Mouse (Mus musculus) liver, postnatal 0 days (tissue): ENCODE results near the gene Tmem161a. TPM values are rescaled to one million over a fixed set of nuclear protein-coding genes. Genes with fewer than 3 reads are reported as not detected.

Source experiments
- ATAC-seq: fragments of 200-750 bp; cut with Nextera tagmentation; 2 replicates; pipeline ENCODE4 v1.8.0; 2017; ENCODE audit warnings: mild to moderate bottlenecking, moderate library complexity
- DNase-seq: peaks from one replicate; pipeline ENCODE4 v3.0.0-alpha.2; 2016
- H3K27ac ChIP-seq: fragments of 300-500 bp; sonication (generic); 2 replicates; pipeline ENCODE4 v1.5.1; 2014; ENCODE audit warnings: antibody characterized with exemption, moderate library complexity, mild to moderate bottlenecking, low read depth
- H3K27me3 ChIP-seq: fragments of 300-500 bp; sonication (generic); 2 replicates; pipeline ENCODE4 v1.6.1; 2014; ENCODE audit warnings: low read length, control low read depth, mixed read lengths; ENCODE audit not compliant: insufficient read depth
- H3K36me3 ChIP-seq: fragments of 300-500 bp; sonication (generic); replicated peaks from 2 replicates; pipeline ENCODE4 v1.6.1; 2014; ENCODE audit warnings: mild to moderate bottlenecking, control low read depth, low read length, moderate library complexity, mixed read lengths; ENCODE audit not compliant: insufficient read depth
- H3K4me1 ChIP-seq: fragments of 300-500 bp; sonication (generic); 2 replicates; pipeline ENCODE4 v1.6.1; 2014; ENCODE audit warnings: antibody characterized with exemption, mild to moderate bottlenecking, control low read depth; ENCODE audit not compliant: insufficient read depth
- H3K4me2 ChIP-seq: fragments of 300-500 bp; sonication (generic); 2 replicates; pipeline ENCODE4 v1.6.1; 2014; ENCODE audit warnings: low read depth, mild to moderate bottlenecking, low read length, moderate library complexity, mixed read lengths
- H3K4me3 ChIP-seq: fragments of 300-500 bp; sonication (generic); 2 replicates; pipeline ENCODE4 v1.5.1; 2014; ENCODE audit warnings: low read depth, low read length
- H3K9ac ChIP-seq: fragments of 300-500 bp; sonication (generic); replicated peaks from 2 replicates; pipeline ENCODE4 v1.6.1; 2014; ENCODE audit warnings: mild to moderate bottlenecking, moderate library complexity
- H3K9me3 ChIP-seq: fragments of 300-500 bp; sonication (generic); 2 replicates; pipeline ENCODE4 v1.6.1; 2016; ENCODE audit warnings: mild to moderate bottlenecking, control low read depth, low read length, mixed read lengths
- CTCF ChIP-seq: sonication (generic); IDR thresholded peaks from 2 replicates; pipeline ENCODE4 v1.5.1; 2016; ENCODE audit warnings: antibody characterized with exemption, low read depth
- EP300 ChIP-seq: IDR thresholded peaks from 2 replicates; pipeline ENCODE4 v1.6.1; 2016; ENCODE audit warnings: antibody characterized with exemption, low read depth, mild to moderate bottlenecking
- WGBS: fragments of 180-500 bp; shearing (Covaris S2); extraction: QIAGEN DNeasy Blood & Tissue Kit; methylation state at CpG from one replicate; pipeline ENCODE4 v1.1.7; 2014; ENCODE audit not compliant: insufficient replicate concordance; 5-methylcytosine and 5-hydroxymethylcytosine counted together
- polyA plus RNA-seq: library from polyadenylated mRNA; unstranded; fragments of >200 nt; fragmentation: Nextera tagmentation; extraction: Ambion mirVana; gene quantifications from 2 replicates; pipeline ENCODE4 v1.2.1, GENCODE M21; 2015

The Tmem161a gene
- polyA plus RNA-seq, 1 experiment from 2014 or later = 20.2 TPM

GRCm38 (mm10) chr8:70139981-70140380 is 32.2 kb upstream of the Tmem161a start:
- no peaks in the 10 kb centered on the region for H3K27me3 ChIP-seq
- peak overlapping the region; percentile 86 for H3K27ac ChIP-seq
- no peaks in the 10 kb centered on the region for H3K9me3 ChIP-seq
- peak overlapping the region; percentile 77 for H3K9ac ChIP-seq
- TF ChIP-seq EP300 (no peak), CTCF (no peak)
- peaks cover 21% of the 10 kb centered on the region for H3K4me1 ChIP-seq
- DNase-seq (no peak), ATAC-seq (no peak)
- 6% methylated on average over 9 of the region's 9 CpGs for WGBS
- H3K4me2 ChIP-seq = peak overlapping the region; percentile 78
- H3K36me3 ChIP-seq = peaks cover 16% of the 10 kb centered on the region
- peak overlapping the region; percentile 80 for H3K4me3 ChIP-seq

- H3K4me2 ChIP-seq = no peak overlapping the region
- H3K9ac ChIP-seq = no peak overlapping the region
- H3K4me1 ChIP-seq = peaks cover 5% of the 10 kb centered on the region
- no peak overlapping the region for H3K27ac ChIP-seq
- no peak overlapping the region for H3K4me3 ChIP-seq
- no peaks in the 10 kb centered on the region for H3K27me3 ChIP-seq
- WGBS = 61% methylated on average over 7 of the region's 7 CpGs
- H3K9me3 ChIP-seq = no peaks in the 10 kb centered on the region
- peaks cover 20% of the 10 kb centered on the region for H3K36me3 ChIP-seq
- no peak for ATAC-seq
- DNase-seq = no peak
- no peak for TF ChIP-seq EP300
- TF ChIP-seq CTCF = no peak
These were observed 24.2 kb upstream of the Tmem161a start for GRCm38 (mm10) chr8:70147678-70148607.

GRCm38 (mm10) chr8:70150158-70150557 is 22.0 kb upstream of the Tmem161a start:
- H3K9me3 ChIP-seq = no peaks in the 10 kb centered on the region
- no peaks in the 10 kb centered on the region for H3K27me3 ChIP-seq
- ATAC-seq (peak; percentile 73), DNase-seq (peak; percentile 61)
- peaks cover 12% of the 10 kb centered on the region for H3K36me3 ChIP-seq
- peak overlapping the region; percentile 39; the same call in 1 of the 2 replicates for H3K4me2 ChIP-seq
- 25% methylated on average over 13 of the region's 13 CpGs for WGBS
- no peak overlapping the region for H3K4me3 ChIP-seq
- H3K9ac ChIP-seq = no peak overlapping the region
- H3K4me1 ChIP-seq = peaks cover 5% of the 10 kb centered on the region
- H3K27ac ChIP-seq = no peak overlapping the region
- TF ChIP-seq CTCF (no peak), EP300 (no peak)

GRCm38 (mm10) chr8:70152537-70153257 is 19.5 kb upstream of the Tmem161a start:
- Histone ChIP-seq H3K9ac (no peak overlapping the region), H3K27me3 (no peaks in the 10 kb centered on the region), H3K36me3 (no peaks in the 10 kb centered on the region), H3K4me2 (peak overlapping the region; percentile 37), H3K4me3 (no peak overlapping the region), H3K27ac (no peak overlapping the region), H3K9me3 (no peaks in the 10 kb centered on the region), H3K4me1 (peaks cover 7% of the 10 kb centered on the region)
- ATAC-seq (peak; percentile 81), DNase-seq (peak; percentile 84)
- no peak for TF ChIP-seq CTCF
- no peak for TF ChIP-seq EP300
- WGBS = 17% methylated on average over 21 of the region's 22 CpGs

- Histone ChIP-seq H3K4me3 (no peak overlapping the region), H3K27me3 (no peaks in the 10 kb centered on the region), H3K9me3 (no peaks in the 10 kb centered on the region), H3K9ac (no peak overlapping the region), H3K4me2 (no peak overlapping the region), H3K4me1 (peaks cover 14% of the 10 kb centered on the region), H3K36me3 (no peaks in the 10 kb centered on the region), H3K27ac (no peak overlapping the region)
- no peak for TF ChIP-seq CTCF
- no peak for TF ChIP-seq EP300
- DNase-seq (no peak), ATAC-seq (no peak)
- WGBS = 92% methylated on average over 1 of the region's 1 CpGs
These were observed 14.8 kb upstream of the Tmem161a start for GRCm38 (mm10) chr8:70157240-70157800.
